Mouse (Mus musculus): ENCODE measurements at regions not wholly inside any gene's neighbourhood (a gene's known extent, or its start where the extent isn't known, plus 50 kb on each side); places are given as distances from the start of the nearest gene placed in this dataset.

GRCm38 (mm10) chr8:92065554-92066239 is 263.8 kb upstream of the Irx3 start:
- TF ChIP-seq ZC3H11A (IDR thresholded peaks at IDR 0.05; ENCODE audit: borderline replicate concordance, low read depth, low read length), result no peak
- no peak for TF ChIP-seq ZNF384 (IDR thresholded peaks at IDR 0.05; ENCODE audit: low read depth, low read length)
- TF ChIP-seq HCFC1 (IDR thresholded peaks at IDR 0.05; ENCODE audit: borderline replicate concordance, insufficient read depth, low read length), result no peak
- no peak for TF ChIP-seq MAFK (IDR thresholded peaks at IDR 0.05; ENCODE audit: insufficient read depth, low read depth, low read length)
- no peak for TF ChIP-seq CHD2 (IDR thresholded peaks at IDR 0.05; ENCODE audit: low read depth, low read length)
